Mouse (Mus musculus): ENCODE measurements around the gene Erbb3. TPM values are rescaled to one million over a fixed set of nuclear protein-coding genes. Genes with fewer than 3 reads are reported as not detected.

Erbb3 gene
- polyA plus RNA-seq, 1 experiment from 2014 or later: 7.8 TPM

GRCm38 (mm10) chr10:128588136-128588535 is 1.3 kb downstream of the Erbb3 start:
- Histone ChIP-seq H3K27ac (ENCODE audit: low read depth) (peak overlapping the region; percentile 93), H3K4me1 (ENCODE audit: insufficient read depth) (peaks cover 4% of the 10 kb centered on the region; the same call in 1 of the 2 replicates), H3K27me3 (ENCODE audit: insufficient read depth, low read length) (peaks cover 40% of the 10 kb centered on the region), H3K9ac (replicated peaks) (peak overlapping the region; percentile 67), H3K9me3 (ENCODE audit: low read length) (no peaks in the 10 kb centered on the region), H3K4me2 (ENCODE audit: low read depth, low read length) (peak overlapping the region; percentile 96), H3K36me3 (replicated peaks; ENCODE audit: insufficient read depth, low read length) (no peaks in the 10 kb centered on the region), H3K4me3 (ENCODE audit: low read depth, low read length) (peak overlapping the region; percentile 79)
- 21% methylated on average over 1 of the region's 1 CpGs for WGBS (ENCODE audit: insufficient replicate concordance)
- TF ChIP-seq EP300 (IDR thresholded peaks at IDR 0.05; ENCODE audit: low read depth): no peak
- TF ChIP-seq CTCF (IDR thresholded peaks at IDR 0.05; ENCODE audit: low read depth): no peak
- no peak for DNase-seq
- ATAC-seq: peak; percentile 31

- Histone ChIP-seq H3K36me3 (replicated peaks; ENCODE audit: insufficient read depth, low read length) (no peaks in the 10 kb centered on the region), H3K4me1 (ENCODE audit: insufficient read depth) (peaks cover 4% of the 10 kb centered on the region; the same call in 1 of the 2 replicates), H3K9ac (replicated peaks) (peak overlapping the region; percentile 67), H3K27ac (ENCODE audit: low read depth) (peak overlapping the region; percentile 93), H3K4me2 (ENCODE audit: low read depth, low read length) (peak overlapping the region; percentile 96), H3K27me3 (ENCODE audit: insufficient read depth, low read length) (peaks cover 40% of the 10 kb centered on the region), H3K4me3 (ENCODE audit: low read depth, low read length) (peak overlapping the region; percentile 79), H3K9me3 (ENCODE audit: low read length) (no peaks in the 10 kb centered on the region)
- DNase-seq (peak; percentile 63), ATAC-seq (peak; percentile 69)
- TF ChIP-seq CTCF (IDR thresholded peaks at IDR 0.05; ENCODE audit: low read depth): no peak
- peak; percentile 55 for TF ChIP-seq EP300 (IDR thresholded peaks at IDR 0.05; ENCODE audit: low read depth)
- 31% methylated on average over 8 of the region's 8 CpGs for WGBS (ENCODE audit: insufficient replicate concordance)
Observed at GRCm38 (mm10) chr10:128587697-128588096, 1.8 kb downstream of the Erbb3 start.

GRCm38 (mm10) chr10:128587120-128587519 is 2.3 kb downstream of the Erbb3 start:
- Histone ChIP-seq H3K9ac (replicated peaks) (peak overlapping the region; percentile 67), H3K4me2 (ENCODE audit: low read depth, low read length) (peak overlapping the region; percentile 96), H3K4me3 (ENCODE audit: low read depth, low read length) (0 out of 2 replicates have a peak overlapping the region, but pooled peaks have one; percentile 79), H3K36me3 (replicated peaks; ENCODE audit: insufficient read depth, low read length) (no peaks in the 10 kb centered on the region), H3K27me3 (ENCODE audit: insufficient read depth, low read length) (peaks cover 40% of the 10 kb centered on the region), H3K9me3 (ENCODE audit: low read length) (no peaks in the 10 kb centered on the region), H3K4me1 (ENCODE audit: insufficient read depth) (peaks cover 4% of the 10 kb centered on the region; the same call in 1 of the 2 replicates), H3K27ac (ENCODE audit: low read depth) (peak overlapping the region; percentile 93)
- TF ChIP-seq EP300 (IDR thresholded peaks at IDR 0.05; ENCODE audit: low read depth) (no peak), CTCF (IDR thresholded peaks at IDR 0.05; ENCODE audit: low read depth) (no peak)
- ATAC-seq (no peak), DNase-seq (no peak)
- WGBS (ENCODE audit: insufficient replicate concordance): 39% methylated on average over 4 of the region's 4 CpGs

- Histone ChIP-seq H3K27ac (ENCODE audit: low read depth) (peak overlapping the region; percentile 93; the same call in 1 of the 2 replicates), H3K36me3 (replicated peaks; ENCODE audit: insufficient read depth, low read length) (no peaks in the 10 kb centered on the region), H3K4me1 (ENCODE audit: insufficient read depth) (peaks cover 4% of the 10 kb centered on the region; the same call in 1 of the 2 replicates), H3K4me2 (ENCODE audit: low read depth, low read length) (peak overlapping the region; percentile 96), H3K9me3 (ENCODE audit: low read length) (no peaks in the 10 kb centered on the region), H3K9ac (replicated peaks) (peak overlapping the region; percentile 67; the same call in 1 of the 2 replicates), H3K4me3 (ENCODE audit: low read depth, low read length) (no peak overlapping the region), H3K27me3 (ENCODE audit: insufficient read depth, low read length) (peaks cover 40% of the 10 kb centered on the region)
- ATAC-seq (no peak), DNase-seq (no peak)
- no peak for TF ChIP-seq CTCF (IDR thresholded peaks at IDR 0.05; ENCODE audit: low read depth)
- no peak for TF ChIP-seq EP300 (IDR thresholded peaks at IDR 0.05; ENCODE audit: low read depth)
- 24% methylated on average over 1 of the region's 1 CpGs for WGBS (ENCODE audit: insufficient replicate concordance)
Observed at GRCm38 (mm10) chr10:128586546-128586945, 2.9 kb downstream of the Erbb3 start.

- Histone ChIP-seq H3K9me3 (ENCODE audit: low read length) (no peaks in the 10 kb centered on the region), H3K27ac (ENCODE audit: low read depth) (no peak overlapping the region), H3K4me3 (ENCODE audit: low read depth, low read length) (no peak overlapping the region), H3K4me2 (ENCODE audit: low read depth, low read length) (no peak overlapping the region), H3K36me3 (replicated peaks; ENCODE audit: insufficient read depth, low read length) (0 out of 2 replicates have a peak, but pooled peaks cover 4% of the 10 kb centered on the region), H3K4me1 (ENCODE audit: insufficient read depth) (no peaks in the 10 kb centered on the region; the same call in 1 of the 2 replicates), H3K9ac (replicated peaks) (no peak overlapping the region), H3K27me3 (ENCODE audit: insufficient read depth, low read length) (peaks cover 27% of the 10 kb centered on the region)
- ATAC-seq (no peak), DNase-seq (no peak)
- WGBS (ENCODE audit: insufficient replicate concordance): 26% methylated on average over 4 of the region's 4 CpGs
- TF ChIP-seq EP300 (IDR thresholded peaks at IDR 0.05; ENCODE audit: low read depth) (no peak), CTCF (IDR thresholded peaks at IDR 0.05; ENCODE audit: low read depth) (no peak)
Observed at GRCm38 (mm10) chr10:128584386-128584785, 5.1 kb downstream of the Erbb3 start.

- Histone ChIP-seq H3K9ac (replicated peaks) (no peak overlapping the region), H3K36me3 (replicated peaks; ENCODE audit: insufficient read depth, low read length) (0 out of 2 replicates have a peak, but pooled peaks cover 5% of the 10 kb centered on the region), H3K27me3 (ENCODE audit: insufficient read depth, low read length) (peaks cover 19% of the 10 kb centered on the region), H3K27ac (ENCODE audit: low read depth) (no peak overlapping the region), H3K9me3 (ENCODE audit: low read length) (no peaks in the 10 kb centered on the region), H3K4me2 (ENCODE audit: low read depth, low read length) (no peak overlapping the region), H3K4me1 (ENCODE audit: insufficient read depth) (no peaks in the 10 kb centered on the region; the same call in 1 of the 2 replicates), H3K4me3 (ENCODE audit: low read depth, low read length) (no peak overlapping the region)
- DNase-seq (no peak), ATAC-seq (peak; percentile 40; the same call in 1 of the 2 replicates)
- WGBS (ENCODE audit: insufficient replicate concordance): 31% methylated on average over 7 of the region's 7 CpGs
- TF ChIP-seq CTCF (IDR thresholded peaks at IDR 0.05; ENCODE audit: low read depth) (no peak), EP300 (IDR thresholded peaks at IDR 0.05; ENCODE audit: low read depth) (no peak)
Observed at GRCm38 (mm10) chr10:128583644-128584043, 5.8 kb downstream of the Erbb3 start.

Measured in liver, postnatal 0 days (tissue).